Mouse (Mus musculus) cerebellum, adult 2 months (tissue): Measurements from ENCODE around the gene Evi5l. TPM values are rescaled to one million over a fixed set of nuclear protein-coding genes. Genes with fewer than 3 reads are reported as not detected.

Experiments
- DNase-seq, 2 experiments: peaks; one replicate each; pipeline ENCODE4 v3.0.0; 2021
- H3K27ac ChIP-seq: fragments of 200-500 bp; 2 replicates; pipeline ENCODE4 v1.5.1; 2012; ENCODE audit warnings: low read length, control low read depth, inconsistent platforms; ENCODE audit not compliant: insufficient read depth
- H3K27me3 ChIP-seq: fragments of 200-500 bp; 2 replicates; pipeline ENCODE4 v1.6.1; 2012; ENCODE audit warnings: inconsistent platforms, mild to moderate bottlenecking, low read length, moderate library complexity; ENCODE audit not compliant: control insufficient read depth, insufficient read depth
- H3K4me1 ChIP-seq: fragments of 200-500 bp; 2 replicates; pipeline ENCODE4 v1.6.1; 2011; ENCODE audit warnings: low read length; ENCODE audit not compliant: control insufficient read depth, insufficient read depth
- H3K4me3 ChIP-seq: fragments of 200-500 bp; replicated peaks from 2 replicates; pipeline ENCODE3; 2011; ENCODE audit warnings: mild to moderate bottlenecking, low read depth, low read length, control low read depth; ENCODE audit not compliant: insufficient read depth
- CTCF ChIP-seq: fragments of 200-500 bp; IDR thresholded peaks from 2 replicates; pipeline ENCODE4 v1.5.1; 2011; ENCODE audit warnings: low read depth, mild to moderate bottlenecking, control low read depth, low read length, moderate library complexity, borderline replicate concordance; ENCODE audit not compliant: insufficient read depth
- POLR2A ChIP-seq: fragments of 200-500 bp; IDR thresholded peaks from 2 replicates; pipeline ENCODE4 v1.6.1; 2011; ENCODE audit warnings: low read length, control low read depth, borderline replicate concordance; ENCODE audit not compliant: insufficient read depth
- WGBS: fragments of 180-500 bp; shearing (Covaris S2); methylation state at CpG from one replicate; pipeline ENCODE4 v1.1.7; 2018; 5-methylcytosine and 5-hydroxymethylcytosine counted together
- polyA plus RNA-seq: library from polyadenylated mRNA; depleted of rRNA; stranded (reverse); fragments of >200 nt; gene quantifications from 2 replicates; pipeline ENCODE4 v1.2.3, GENCODE M21; 2012

Evi5l gene
- polyA plus RNA-seq, 1 experiment = 73.3 TPM

- DNase-seq = peak; percentile 100
- TF ChIP-seq CTCF (peak; percentile 60), POLR2A (peak; percentile 61)
- Histone ChIP-seq H3K4me3 (peak within 1 kb of the TSS; percentile 83), H3K27ac (peak within 1 kb of the TSS; percentile 82), H3K4me1 (peaks cover 5% of the 10 kb centered on the region), H3K27me3 (no peaks in the 10 kb centered on the region)
- under 1% methylated on average over 71 of the region's 71 CpGs for WGBS
These were observed 72.2 kb downstream of the Evi5l start, which contains the start of the genes Map2k7 and Gm49320 for GRCm38 (mm10) chr8:4238434-4239192. Gene Map2k7 (plus strand): TSS chr8:4238740. Gene Gm49320 (plus strand): TSS chr8:4238865.

- H3K27me3 ChIP-seq = no peaks in the 10 kb centered on the region
- 8% methylated on average over 19 of the region's 19 CpGs for WGBS
- no peak for TF ChIP-seq POLR2A
- no peak for TF ChIP-seq CTCF
- H3K27ac ChIP-seq = peak overlapping the region; percentile 35; the same call in 1 of the 2 replicates
- H3K4me1 ChIP-seq = peaks cover 5% of the 10 kb centered on the region
- DNase-seq = no peak
- peak overlapping the region; percentile 83 for H3K4me3 ChIP-seq
These were observed 73.0 kb downstream of the Evi5l start for GRCm38 (mm10) chr8:4239193-4239890.

GRCm38 (mm10) chr8:4245061-4245460 lies 78.7 kb downstream of the Evi5l start:
- no peaks in the 10 kb centered on the region; the same call in none of the 2 replicates for H3K4me1 ChIP-seq
- no peak overlapping the region for H3K27ac ChIP-seq
- 94% methylated on average over 5 of the region's 5 CpGs for WGBS
- TF ChIP-seq POLR2A = no peak
- TF ChIP-seq CTCF = no peak
- no peak overlapping the region for H3K4me3 ChIP-seq
- no peak for DNase-seq
- H3K27me3 ChIP-seq = no peaks in the 10 kb centered on the region

- DNase-seq = no peak
- H3K4me3 ChIP-seq = no peak overlapping the region
- H3K27ac ChIP-seq = no peak overlapping the region
- peaks cover 4% of the 10 kb centered on the region; the same call in 1 of the 2 replicates for H3K4me1 ChIP-seq
- 36% methylated on average over 13 of the region's 13 CpGs for WGBS
- no peaks in the 10 kb centered on the region for H3K27me3 ChIP-seq
- TF ChIP-seq POLR2A (no peak), CTCF (no peak)
These were observed 79.4 kb downstream of the Evi5l start for GRCm38 (mm10) chr8:4245737-4246136.

- WGBS = 85% methylated on average over 8 of the region's 8 CpGs
- Histone ChIP-seq H3K4me3 (no peak overlapping the region), H3K4me1 (peaks cover 4% of the 10 kb centered on the region; the same call in 1 of the 2 replicates), H3K27ac (no peak overlapping the region), H3K27me3 (no peaks in the 10 kb centered on the region)
- TF ChIP-seq POLR2A (no peak), CTCF (no peak)
- DNase-seq = no peak
These were observed 80.9 kb downstream of the Evi5l start for GRCm38 (mm10) chr8:4247241-4247640.

GRCm38 (mm10) chr8:4247951-4248540 lies 81.7 kb downstream of the Evi5l start, which contains the start of gene Tgfbr3l:
Gene Tgfbr3l (plus strand): TSS chr8:4248214.
- TF ChIP-seq CTCF (no peak), POLR2A (no peak)
- no peak for DNase-seq

GRCm38 (mm10) chr8:4249213-4249612 lies 82.8 kb downstream of the Evi5l start:
- WGBS = 38% methylated on average over 29 of the region's 29 CpGs
- Histone ChIP-seq H3K27me3 (no peaks in the 10 kb centered on the region), H3K27ac (no peak overlapping the region), H3K4me3 (no peak overlapping the region), H3K4me1 (peaks cover 10% of the 10 kb centered on the region)
- no peak for DNase-seq
- TF ChIP-seq CTCF (no peak), POLR2A (no peak)

More at GRCm38 (mm10) chr8:4247951-4248540, 81.7 kb downstream of the Evi5l start, which contains the start of gene Tgfbr3l:
- WGBS = 75% methylated on average over 15 of the region's 15 CpGs
- Histone ChIP-seq H3K27ac (no peak within 1 kb of the TSS), H3K4me3 (no peak within 1 kb of the TSS), H3K4me1 (peaks cover 7% of the 10 kb centered on the region; the same call in 1 of the 2 replicates), H3K27me3 (no peaks in the 10 kb centered on the region)
